Mouse (Mus musculus) Muller cell, postnatal 12 days (primary cell): ENCODE measurements around the gene Rbm47.
"Not testable (repeated sequence)": the region's sequence is repeated elsewhere in the genome, so short reads cannot be mapped to it uniquely, and the experiment has no call there.

ENCODE experiments used
- DNase-seq: peaks from one replicate; pipeline ENCODE4 v3.0.0-alpha.2; 2015; ENCODE audit errors: inconsistent ontology term

Gene Rbm47

DNA sequence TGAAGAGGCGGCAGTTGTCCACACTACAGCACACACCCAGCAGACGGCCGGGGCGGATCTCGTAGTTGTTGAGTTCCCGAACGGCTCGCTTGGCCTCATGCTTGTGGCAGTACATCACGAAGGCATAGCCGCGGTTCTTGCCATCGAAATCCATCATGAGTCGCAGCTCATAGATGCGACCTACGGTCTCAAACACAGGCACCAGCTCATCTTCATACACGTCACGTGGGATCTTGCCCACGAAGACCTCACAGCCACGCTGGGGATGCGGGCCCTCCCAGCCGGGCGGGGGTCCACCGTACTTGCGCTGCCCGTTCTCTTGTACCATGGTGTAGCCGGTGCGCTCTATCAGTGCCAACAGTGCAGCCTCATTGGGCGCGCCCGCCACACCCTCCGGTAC lies 146.1 kb downstream of the Rbm47 start:
- no peak for DNase-seq

DNA sequence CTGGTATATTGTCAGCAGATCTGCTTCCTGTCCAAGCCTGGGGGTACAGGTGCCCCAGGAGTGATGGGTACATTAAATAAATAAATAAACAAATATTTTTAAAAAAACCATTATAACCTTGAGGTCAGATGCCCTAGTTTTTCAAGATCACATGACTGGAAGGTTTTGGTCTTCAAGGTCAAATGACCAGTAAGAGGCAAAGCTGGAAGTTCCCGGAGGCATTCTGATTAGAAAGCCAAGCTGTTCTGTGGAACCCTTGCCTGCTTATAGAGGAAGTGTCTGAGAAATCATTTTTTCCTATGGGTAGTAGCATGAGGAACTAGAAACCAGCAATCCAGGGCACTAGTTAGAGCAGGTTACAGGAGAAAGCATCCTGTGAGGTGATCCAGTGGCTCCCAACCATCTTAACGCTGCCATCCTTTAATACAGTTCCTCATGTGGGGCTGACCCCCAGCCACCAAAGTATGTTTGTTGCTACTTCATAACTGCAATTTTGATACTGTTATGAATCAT lies 157.4 kb downstream of the Rbm47 start:
- no peak for DNase-seq

DNA sequence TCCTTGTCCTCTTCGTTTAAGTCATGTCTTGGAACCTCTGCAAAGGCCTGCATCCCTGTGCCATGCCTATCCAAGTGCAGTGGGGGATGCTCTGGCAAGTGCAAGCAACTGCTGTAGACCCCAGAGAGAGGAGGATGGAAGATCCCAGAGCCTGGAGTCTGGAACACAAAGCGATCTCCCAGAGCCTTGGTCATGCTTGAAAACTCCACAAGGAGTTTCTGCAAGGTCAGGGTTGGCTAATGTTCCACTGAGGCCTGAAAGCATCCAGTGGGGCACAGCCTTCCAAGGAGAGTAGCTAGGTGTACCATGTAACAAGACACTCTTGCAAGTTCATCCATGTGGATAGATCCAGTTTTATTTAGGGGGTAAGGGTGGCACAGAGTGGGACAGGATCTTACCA lies 158.5 kb downstream of the Rbm47 start:
- DNase-seq, result no peak

DNA sequence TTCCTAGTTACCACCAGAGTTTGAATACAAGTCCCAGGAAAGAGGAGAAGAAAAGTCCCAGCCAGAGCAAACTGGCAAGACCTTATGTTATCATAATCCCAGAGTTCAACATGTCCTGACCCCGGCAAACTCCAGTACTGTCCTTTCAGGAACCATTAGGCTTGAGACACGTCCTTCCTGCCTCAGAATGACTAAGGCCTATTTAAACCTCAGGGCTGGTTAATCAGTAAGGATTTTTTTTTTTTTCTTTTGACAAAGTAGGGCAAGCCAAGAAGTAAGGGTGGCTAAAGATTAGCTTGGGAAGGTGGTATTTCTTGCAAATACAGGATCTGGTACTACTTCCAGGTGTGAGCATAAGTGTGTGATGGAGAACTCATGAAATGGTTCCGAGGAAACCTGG lies 158.9 kb downstream of the Rbm47 start:
- no peak for DNase-seq

DNA sequence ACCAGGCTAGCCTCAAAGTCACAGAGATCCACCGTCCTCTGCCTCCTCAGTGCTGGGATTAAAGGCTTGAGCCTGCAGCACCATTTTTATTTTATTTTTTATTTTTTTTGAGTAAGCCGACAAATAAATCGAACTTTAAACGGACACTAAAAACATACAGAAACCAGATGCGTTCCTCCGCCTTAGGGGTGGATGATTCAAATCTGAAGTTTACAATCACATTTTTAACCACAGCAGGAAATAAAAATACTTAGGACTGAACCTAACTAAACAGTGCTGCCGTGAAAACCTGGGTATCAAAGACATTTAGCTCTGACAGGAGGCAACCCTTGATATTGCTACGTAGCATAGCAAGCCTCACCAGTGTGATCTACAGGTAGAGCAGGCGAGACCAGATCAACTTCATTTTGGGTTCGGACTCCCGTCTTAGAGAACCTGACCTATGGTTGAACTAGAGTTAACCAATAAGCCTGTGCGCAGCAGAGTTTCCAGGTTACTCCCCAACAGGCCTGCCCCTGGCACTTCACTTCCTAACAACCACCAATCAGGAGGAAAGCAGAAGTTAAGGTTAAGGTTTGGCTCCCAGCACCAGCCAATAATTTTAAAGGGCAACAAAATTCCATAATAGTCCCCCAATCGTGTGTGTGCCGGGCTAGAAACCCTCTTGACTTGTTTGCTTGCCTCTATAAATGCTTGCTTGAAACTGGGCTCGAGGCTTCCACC lies 164.5 kb downstream of the Rbm47 start:
- DNase-seq, result no peak

DNA sequence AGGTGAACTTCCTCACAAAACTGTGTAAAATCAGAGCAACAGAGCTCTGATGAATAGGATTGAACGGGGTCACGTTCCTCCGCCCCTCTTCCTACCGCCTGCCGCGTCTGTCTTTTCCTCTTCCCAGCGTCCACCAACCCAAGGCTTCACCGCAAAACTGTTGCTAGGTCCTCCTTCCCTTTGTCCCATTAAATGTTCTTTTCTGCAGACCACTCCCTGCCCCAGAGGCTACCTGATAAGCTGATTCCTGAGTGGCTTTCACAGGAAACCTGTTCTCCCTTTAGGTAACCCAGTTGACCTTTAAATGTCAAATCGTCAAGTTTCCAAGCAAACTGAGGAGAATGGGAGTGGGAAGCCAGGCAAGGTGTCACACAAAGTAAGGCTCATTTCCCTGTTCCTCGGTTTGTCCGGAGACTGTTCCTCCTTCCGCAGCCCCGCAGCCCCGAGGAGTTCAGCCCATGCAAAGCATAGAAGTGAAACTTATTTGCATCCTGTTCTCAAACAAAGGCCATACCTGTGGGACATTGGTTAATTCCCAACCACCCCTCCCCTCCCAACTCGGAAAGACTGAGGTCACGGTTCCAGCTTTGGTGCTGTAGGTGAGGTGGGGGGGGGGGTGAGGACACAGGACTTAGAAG lies 167.8 kb downstream of the Rbm47 start:
- DNase-seq, result no peak

DNA sequence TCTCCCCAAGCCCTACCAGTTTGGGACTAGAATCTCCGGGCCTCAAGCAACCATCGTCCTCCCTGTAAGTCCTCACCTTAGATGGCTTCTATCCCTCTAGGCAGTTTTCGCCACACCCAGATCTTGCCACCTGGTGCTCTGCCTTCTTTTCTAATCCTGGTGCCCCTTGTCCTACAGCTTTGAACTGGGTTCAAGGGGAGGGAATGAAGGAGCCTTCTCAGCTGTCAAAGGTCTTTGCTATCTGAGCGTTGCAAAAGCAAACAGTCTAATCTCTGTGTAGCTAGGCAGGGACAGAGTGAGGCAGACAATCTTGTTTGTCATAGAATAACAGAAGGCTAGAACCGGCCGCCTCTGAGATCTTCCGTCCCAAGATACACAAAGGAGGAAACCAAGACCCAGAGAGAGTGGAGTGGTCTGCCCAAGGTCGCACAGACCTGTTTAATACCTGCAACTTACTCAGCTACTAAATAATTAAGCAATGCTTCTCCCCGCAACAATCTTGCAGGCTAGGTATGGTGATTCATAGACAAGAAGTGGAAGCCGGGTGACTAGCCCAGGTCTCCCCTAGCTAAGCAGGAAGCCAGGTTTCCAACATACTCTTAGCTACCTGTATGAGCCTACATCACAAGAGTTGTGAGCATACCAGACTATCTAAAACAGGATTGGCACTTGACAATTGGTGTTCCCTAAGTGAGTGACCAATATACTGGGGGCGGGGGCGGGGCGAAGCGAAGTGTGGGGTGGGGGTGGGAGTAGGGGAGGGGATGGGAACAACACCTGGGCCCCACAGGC lies 168.6 kb downstream of the Rbm47 start, which contains the start of gene 9130230L23Rik:
TSS of gene 9130230L23Rik (minus strand) at position 152 of the 792 bp plus-strand sequence.
- DNase-seq, result no peak

DNA sequence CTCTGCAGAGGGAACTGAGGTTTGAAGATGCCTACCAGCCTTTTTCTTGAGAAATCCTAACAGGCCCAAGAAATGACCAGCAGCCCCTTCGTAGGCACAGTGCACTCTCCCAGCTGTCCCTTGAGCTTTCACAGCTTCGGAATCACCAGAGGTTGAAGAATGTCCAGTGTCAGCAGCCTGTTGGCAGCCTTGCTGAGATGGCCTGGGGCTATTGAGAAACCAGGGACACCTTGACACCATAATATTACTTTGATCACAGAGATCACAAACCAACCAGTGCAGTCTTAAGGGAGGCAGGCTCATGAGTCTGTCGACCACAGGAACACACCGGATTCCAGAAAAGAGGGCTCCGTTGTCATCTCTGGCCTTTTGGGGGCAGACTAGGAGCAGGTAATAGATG lies 171.7 kb downstream of the Rbm47 start:
- no peak for DNase-seq

DNA sequence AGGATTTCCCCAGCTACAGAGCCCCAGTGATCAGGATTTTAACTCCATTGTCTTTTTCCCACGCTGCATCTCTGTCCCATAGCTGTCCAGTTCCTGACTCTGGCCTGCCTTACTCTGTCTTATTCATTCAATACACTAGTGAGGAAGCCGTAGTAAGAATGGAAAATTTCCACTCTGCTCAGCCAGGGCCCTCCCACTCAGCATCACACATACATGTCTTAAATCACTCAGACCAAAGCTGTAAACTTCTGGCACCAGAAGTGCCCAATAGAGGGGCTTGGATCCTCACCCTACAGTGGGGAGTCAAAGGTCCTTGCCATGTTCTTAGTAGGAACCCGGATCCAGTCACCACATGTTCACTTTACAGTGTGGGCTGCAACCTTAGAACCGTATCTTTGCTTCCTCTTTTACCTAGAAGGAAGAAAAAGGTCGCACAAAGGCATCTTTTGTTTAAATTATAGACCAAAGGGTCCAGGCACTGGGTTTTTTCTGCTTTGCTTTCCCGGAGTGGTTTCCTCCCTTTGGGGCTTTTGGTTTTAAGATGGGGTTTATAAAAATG lies 172.3 kb downstream of the Rbm47 start:
- no peak for DNase-seq

DNA sequence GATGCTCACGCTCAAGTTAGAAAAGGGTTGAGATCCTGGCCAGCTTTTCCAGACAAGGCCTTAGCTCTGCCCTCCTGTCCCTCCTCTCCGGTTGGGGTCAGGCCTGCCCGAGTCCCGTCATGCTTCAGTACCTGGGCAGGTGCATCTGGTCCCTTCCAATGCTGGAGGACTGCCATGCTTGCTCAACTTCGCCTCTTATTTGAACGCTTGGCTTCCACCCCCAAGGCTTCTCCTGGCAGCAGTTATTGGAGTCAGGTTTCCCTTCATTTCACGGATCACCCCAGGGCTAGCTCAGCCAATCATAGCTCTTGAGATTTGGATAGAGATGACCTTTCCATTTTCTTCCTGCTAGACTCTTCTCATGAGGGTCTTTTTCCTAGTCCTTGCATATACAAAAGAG lies 172.8 kb downstream of the Rbm47 start:
- DNase-seq, result no peak

DNA sequence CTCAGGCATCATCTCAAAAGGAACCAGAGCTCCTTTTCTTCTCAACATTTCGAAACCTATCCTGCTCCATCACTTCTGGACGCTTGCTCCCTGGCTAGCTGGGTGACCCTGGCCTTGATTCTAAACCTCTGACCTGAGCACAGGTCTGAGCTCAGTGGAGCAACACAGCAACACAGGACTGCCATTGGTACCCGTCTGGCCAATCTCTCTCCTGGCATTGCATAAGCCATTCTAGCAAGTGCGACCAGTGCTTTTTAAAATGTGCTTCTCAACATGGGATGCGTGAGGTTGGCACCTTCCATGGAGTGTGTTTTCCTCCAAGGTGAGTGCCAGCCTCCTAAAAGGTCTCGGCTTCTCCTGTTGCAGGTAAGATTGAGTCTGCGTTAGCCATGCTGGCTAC lies 173.8 kb downstream of the Rbm47 start:
- no peak for DNase-seq

DNA sequence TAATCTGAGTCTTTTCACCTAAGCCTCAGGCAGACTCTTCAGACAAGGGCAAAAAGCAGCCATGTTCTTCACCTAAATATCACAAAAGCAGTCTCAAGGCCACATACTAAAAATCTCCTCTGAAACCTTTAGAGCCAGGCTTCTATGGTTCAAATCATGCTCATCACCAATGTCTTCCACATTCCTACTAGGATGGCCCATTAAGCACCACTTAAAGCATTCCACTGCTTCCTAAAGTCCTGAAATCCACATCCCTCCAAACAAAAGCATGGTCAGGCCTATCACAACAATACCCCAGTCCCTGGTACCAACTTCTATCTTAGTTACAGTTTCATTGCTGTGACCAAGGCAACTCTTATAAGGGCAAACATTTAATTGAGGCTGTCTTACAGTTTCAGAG lies 175.1 kb downstream of the Rbm47 start:
- no peak for DNase-seq

DNA sequence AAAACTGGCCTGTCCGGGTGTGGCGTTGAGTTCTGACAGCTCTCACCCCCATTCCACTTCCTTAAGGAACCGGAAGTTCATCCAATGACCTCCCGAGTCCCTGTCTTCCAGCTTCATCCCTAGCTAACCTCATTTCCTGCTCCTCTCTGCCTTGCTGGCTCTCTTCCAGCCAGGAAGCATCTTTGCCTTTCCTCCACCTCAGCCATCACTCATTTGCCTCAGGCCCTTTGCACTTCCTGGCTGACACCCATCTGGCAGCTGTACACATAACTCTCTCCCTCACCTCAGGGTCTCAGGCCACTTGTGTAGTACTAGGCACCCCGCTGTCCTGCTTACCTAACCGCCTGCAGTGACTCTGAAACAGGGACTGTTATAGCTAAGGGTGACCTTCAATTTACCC lies 178.3 kb downstream of the Rbm47 start:
- no peak for DNase-seq

DNA sequence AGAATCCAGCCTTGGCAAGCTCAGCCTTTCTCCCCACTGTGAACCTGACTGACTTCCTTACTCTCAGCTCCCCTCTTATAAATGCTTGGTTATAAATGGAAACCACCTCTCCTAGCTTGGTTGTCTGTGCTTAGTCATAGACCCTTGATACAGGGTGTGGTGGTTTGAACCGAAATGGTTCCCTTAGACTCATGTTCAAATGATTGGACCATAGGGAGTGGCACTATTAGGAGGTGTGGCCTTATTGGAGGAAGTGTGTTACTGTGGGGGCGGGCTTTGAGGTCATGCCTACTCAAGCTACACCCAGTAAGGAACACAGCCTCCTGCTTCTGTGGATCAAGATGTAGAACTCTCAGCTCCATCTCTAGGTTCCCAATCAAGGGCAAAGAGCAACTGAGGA lies 181.7 kb downstream of the Rbm47 start:
- no peak for DNase-seq

DNA sequence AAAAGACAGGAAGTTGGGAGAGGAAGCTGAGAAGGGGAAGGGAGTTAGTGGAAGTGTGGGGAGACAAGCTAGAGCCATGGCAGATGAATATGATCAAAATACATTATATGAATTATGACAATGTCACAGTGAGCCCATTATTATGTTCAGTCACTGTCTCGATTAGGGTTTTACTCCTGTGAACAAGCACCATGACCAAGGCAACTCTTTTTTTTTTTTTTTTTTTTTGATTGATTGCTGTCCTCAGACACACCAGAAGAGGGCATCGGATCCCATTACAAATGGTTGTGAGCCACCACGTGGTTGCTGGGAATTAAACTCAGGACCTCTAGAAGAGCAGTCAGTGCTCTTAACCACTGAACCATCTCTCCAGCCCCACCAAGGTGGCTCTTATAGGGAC lies 185.9 kb downstream of the Rbm47 start:
- DNase-seq, result not testable (repeated sequence)

DNA sequence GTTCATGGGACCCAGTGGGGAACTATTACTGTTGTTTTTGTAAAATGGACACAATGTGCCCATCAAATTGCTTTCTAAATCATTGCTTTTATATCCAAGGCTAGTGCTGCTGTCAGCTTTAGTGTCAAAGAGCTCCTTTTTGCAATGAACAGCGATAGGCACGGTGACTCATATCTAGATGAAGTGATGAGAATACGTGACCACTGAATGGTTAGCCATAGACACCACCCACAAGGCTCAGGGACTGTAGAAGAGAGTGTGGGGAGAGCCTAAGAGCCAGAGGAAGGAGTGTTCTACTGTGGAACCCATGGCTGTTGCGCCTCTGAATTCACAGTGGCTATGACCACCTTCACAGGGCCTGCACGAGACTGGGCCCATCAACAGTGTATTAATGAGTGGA lies 186.5 kb downstream of the Rbm47 start:
- DNase-seq, result no peak

DNA sequence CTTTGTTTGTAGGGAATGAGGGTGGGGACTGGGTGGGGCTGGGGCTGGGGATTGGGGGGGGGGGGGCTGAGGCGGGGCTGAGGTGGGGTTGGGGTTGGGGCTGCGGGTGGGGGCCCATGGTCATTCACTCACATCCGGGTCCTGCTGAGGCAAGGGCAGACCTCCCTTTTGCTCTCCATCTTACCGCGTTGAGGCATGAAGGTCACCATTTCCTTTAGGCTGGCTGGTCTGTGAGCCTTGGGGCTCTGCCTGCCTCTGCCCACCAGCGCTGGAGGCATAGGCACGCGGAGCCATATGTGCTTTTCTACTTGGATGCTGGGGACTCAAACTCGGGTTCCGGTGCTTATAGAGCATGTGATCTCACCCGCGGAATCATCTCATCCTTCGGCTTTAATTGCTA lies 197.2 kb downstream of the Rbm47 start:
- no peak for DNase-seq

DNA sequence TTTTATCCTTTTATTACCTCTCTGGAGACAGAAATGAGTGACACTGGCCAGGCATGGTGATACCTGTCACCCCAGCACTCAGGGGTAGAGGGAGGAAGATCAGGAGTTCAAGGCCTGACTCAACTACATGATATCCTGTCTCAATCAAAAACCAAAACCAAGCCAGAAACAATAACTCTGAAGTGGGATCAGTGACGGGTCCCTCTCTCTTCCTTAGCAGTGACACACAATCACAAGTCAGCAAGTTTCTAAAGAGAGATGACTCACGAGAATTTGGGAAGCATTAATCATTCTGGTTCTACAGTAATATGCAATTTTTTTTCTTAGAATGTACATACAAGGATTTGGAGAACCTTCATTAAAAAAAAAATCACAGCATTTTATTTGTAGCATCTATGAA lies 199.7 kb downstream of the Rbm47 start:
- DNase-seq, result peak; percentile 20

DNA sequence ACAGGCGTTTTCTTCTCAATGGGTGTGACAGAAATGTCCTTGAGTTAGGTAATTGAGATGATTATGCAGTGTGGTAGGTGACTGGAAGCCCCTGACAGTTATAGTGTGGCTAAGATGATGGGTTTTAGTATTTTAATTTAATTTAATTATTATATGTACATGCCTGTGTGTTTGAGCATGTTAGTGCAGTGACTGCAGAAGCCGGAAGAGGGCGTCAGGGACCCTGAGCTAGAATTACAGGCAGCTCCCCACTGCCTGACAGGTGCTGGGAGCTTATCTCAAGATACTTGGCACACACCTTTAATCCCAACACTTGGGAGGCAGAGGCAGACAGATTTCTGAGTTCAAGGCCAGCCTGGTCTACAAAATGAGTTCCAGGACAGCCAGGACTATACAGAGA lies 204.9 kb downstream of the Rbm47 start:
- DNase-seq, result no peak

DNA sequence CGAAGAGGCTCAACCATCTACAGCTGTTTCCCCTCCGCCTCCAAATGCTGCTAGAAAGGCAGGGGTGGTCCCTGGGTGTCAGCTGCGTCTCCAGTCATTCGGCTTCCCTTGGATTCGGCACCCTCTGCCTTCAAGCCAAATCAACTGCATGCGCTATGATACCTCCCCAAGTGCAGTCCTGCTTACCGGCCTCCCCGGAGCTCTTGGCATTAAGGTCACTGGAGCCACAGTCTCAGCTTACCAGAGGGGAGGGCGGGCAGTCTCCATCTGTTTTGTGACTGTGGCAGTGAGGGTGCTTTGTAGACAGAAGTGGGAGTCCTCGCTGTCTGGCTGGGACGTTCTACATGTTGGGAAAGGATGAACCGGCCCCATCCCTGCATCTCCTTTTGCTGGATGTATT lies 205.8 kb downstream of the Rbm47 start:
- no peak for DNase-seq
